Mouse (Mus musculus) neural tube, embryonic 12.5 days (tissue): Measurements from ENCODE around the gene Map1a. TPM values are rescaled to one million over a fixed set of nuclear protein-coding genes. Genes with fewer than 3 reads are reported as not detected.

ENCODE experiments used
- ATAC-seq: fragments of 200-750 bp; cut with Nextera tagmentation; 2 replicates; pipeline ENCODE4 v1.8.0; 2017; ENCODE audit warnings: low read depth, mild to moderate bottlenecking, moderate TSS enrichment, moderate library complexity; ENCODE audit not compliant: low FRiP score
- H3K27ac ChIP-seq: fragments of 300-500 bp; sonication (generic); 2 replicates; pipeline ENCODE4 v1.5.1; 2016
- H3K27me3 ChIP-seq: fragments of 300-500 bp; sonication (generic); replicated peaks from 2 replicates; pipeline ENCODE4 v1.6.1; 2016; ENCODE audit warnings: mild to moderate bottlenecking
- H3K36me3 ChIP-seq: fragments of 300-500 bp; sonication (generic); 2 replicates; pipeline ENCODE4 v1.6.1; 2016; ENCODE audit warnings: mild to moderate bottlenecking
- H3K4me1 ChIP-seq: fragments of 300-500 bp; sonication (generic); 2 replicates; pipeline ENCODE4 v1.6.1; 2016
- H3K4me2 ChIP-seq: fragments of 300-500 bp; sonication (generic); replicated peaks from 2 replicates; pipeline ENCODE4 v1.6.1; 2016; ENCODE audit warnings: mild to moderate bottlenecking
- H3K4me3 ChIP-seq: fragments of 300-500 bp; sonication (generic); 2 replicates; pipeline ENCODE4 v1.5.1; 2016
- H3K9ac ChIP-seq: fragments of 300-500 bp; sonication (generic); 2 replicates; pipeline ENCODE4 v1.6.1; 2016; ENCODE audit warnings: mild to moderate bottlenecking
- H3K9me3 ChIP-seq: fragments of 300-500 bp; sonication (generic); 2 replicates; pipeline ENCODE4 v1.6.1; 2016; ENCODE audit warnings: mild to moderate bottlenecking
- WGBS: fragments of 180-500 bp; shearing (Covaris S2); methylation state at CpG from one replicate; pipeline ENCODE4 v1.1.7; 2016; 5-methylcytosine and 5-hydroxymethylcytosine counted together
- polyA plus RNA-seq: library from polyadenylated mRNA; unstranded; fragments of >200 nt; fragmentation: Nextera tagmentation; extraction: Ambion mirVana; gene quantifications from 2 replicates; pipeline ENCODE4 v1.2.1, GENCODE M21; 2016

The Map1a gene
- 10.3 and 12.6 TPM in 2 replicates for polyA plus RNA-seq

GRCm38 (mm10) chr2:121288901-121289729, at the start of gene Map1a:
Gene Map1a (plus strand): TSS chr2:121289600.
- Histone ChIP-seq H3K36me3 (no peaks in the 10 kb centered on the region), H3K27me3 (no peaks in the 10 kb centered on the region; the same call in 1 of the 2 replicates), H3K9me3 (no peaks in the 10 kb centered on the region), H3K4me3 (peak within 1 kb of the TSS; percentile 58), H3K4me1 (peaks cover 32% of the 10 kb centered on the region), H3K9ac (peak within 1 kb of the TSS; percentile 58), H3K27ac (0 out of 2 replicates have a peak within 1 kb of the TSS, but pooled peaks have one; percentile 12), H3K4me2 (peak within 1 kb of the TSS; percentile 86)
- peak; percentile 97 for ATAC-seq
- 1% methylated on average over 48 of the region's 48 CpGs for WGBS

- ATAC-seq = no peak
- no peak overlapping the region for H3K9ac ChIP-seq
- no peaks in the 10 kb centered on the region for H3K4me1 ChIP-seq
- WGBS = 89% methylated on average over 5 of the region's 5 CpGs
- no peak overlapping the region for H3K4me3 ChIP-seq
- H3K27me3 ChIP-seq = no peaks in the 10 kb centered on the region
- H3K4me2 ChIP-seq = no peak overlapping the region
- H3K27ac ChIP-seq = no peak overlapping the region
- H3K36me3 ChIP-seq = peaks cover 77% of the 10 kb centered on the region
- H3K9me3 ChIP-seq = no peaks in the 10 kb centered on the region
Observed at GRCm38 (mm10) chr2:121244099-121244498, 45.3 kb upstream of the Map1a start.

GRCm38 (mm10) chr2:121249758-121250157, 39.6 kb upstream of the Map1a start:
- no peaks in the 10 kb centered on the region for H3K9me3 ChIP-seq
- peaks cover 92% of the 10 kb centered on the region for H3K36me3 ChIP-seq
- WGBS = 88% methylated on average over 2 of the region's 2 CpGs
- H3K4me2 ChIP-seq = no peak overlapping the region
- H3K4me1 ChIP-seq = no peaks in the 10 kb centered on the region
- H3K4me3 ChIP-seq = no peak overlapping the region
- H3K27me3 ChIP-seq = no peaks in the 10 kb centered on the region
- H3K27ac ChIP-seq = no peak overlapping the region
- no peak for ATAC-seq
- H3K9ac ChIP-seq = no peak overlapping the region

GRCm38 (mm10) chr2:121268446-121268845, 21.0 kb upstream of the Map1a start:
- Histone ChIP-seq H3K4me1 (peaks cover 30% of the 10 kb centered on the region), H3K9me3 (no peaks in the 10 kb centered on the region), H3K9ac (no peak overlapping the region), H3K27ac (no peak overlapping the region), H3K4me2 (peak overlapping the region; percentile 64), H3K27me3 (no peaks in the 10 kb centered on the region), H3K36me3 (peaks cover 30% of the 10 kb centered on the region), H3K4me3 (no peak overlapping the region)
- WGBS = 69% methylated on average over 8 of the region's 8 CpGs
- no peak for ATAC-seq

GRCm38 (mm10) chr2:121270521-121271235, 18.7 kb upstream of the Map1a start:
- peaks cover 30% of the 10 kb centered on the region for H3K4me1 ChIP-seq
- H3K4me3 ChIP-seq = peak overlapping the region; percentile 94
- peak; percentile 85 for ATAC-seq

GRCm38 (mm10) chr2:121271236-121271927, 18.0 kb upstream of the Map1a start, which contains the start of gene Trp53bp1:
Gene Trp53bp1 (minus strand): TSS chr2:121271407.
- ATAC-seq = peak; percentile 98

More at GRCm38 (mm10) chr2:121270521-121271235, 18.7 kb upstream of the Map1a start:
- WGBS = 1% methylated on average over 35 of the region's 35 CpGs
- H3K27ac ChIP-seq = peak overlapping the region; percentile 97
- H3K4me2 ChIP-seq = peak overlapping the region; percentile 64
- no peaks in the 10 kb centered on the region for H3K27me3 ChIP-seq
- peaks cover 20% of the 10 kb centered on the region for H3K36me3 ChIP-seq
- peak overlapping the region; percentile 84 for H3K9ac ChIP-seq
- H3K9me3 ChIP-seq = no peaks in the 10 kb centered on the region

GRCm38 (mm10) chr2:121271928-121272516, 17.4 kb upstream of the Map1a start:
- peak overlapping the region; percentile 51 for H3K27ac ChIP-seq
- H3K27me3 ChIP-seq = no peaks in the 10 kb centered on the region
- ATAC-seq = peak; percentile 27
- H3K9me3 ChIP-seq = no peaks in the 10 kb centered on the region
- H3K4me3 ChIP-seq = peak overlapping the region; percentile 94
- peaks cover 30% of the 10 kb centered on the region for H3K4me1 ChIP-seq
- H3K36me3 ChIP-seq = peaks cover 20% of the 10 kb centered on the region
- WGBS = 15% methylated on average over 4 of the region's 4 CpGs
- peak overlapping the region; percentile 64 for H3K4me2 ChIP-seq
- H3K9ac ChIP-seq = peak overlapping the region; percentile 36; the same call in 1 of the 2 replicates

More at GRCm38 (mm10) chr2:121271236-121271927, 18.0 kb upstream of the Map1a start, which contains the start of gene Trp53bp1:
- peaks cover 30% of the 10 kb centered on the region for H3K4me1 ChIP-seq
- H3K9me3 ChIP-seq = no peaks in the 10 kb centered on the region
- under 1% methylated on average over 37 of the region's 37 CpGs for WGBS
- H3K9ac ChIP-seq = peak within 1 kb of the TSS; percentile 84
- peak within 1 kb of the TSS; percentile 97 for H3K27ac ChIP-seq
- H3K27me3 ChIP-seq = no peaks in the 10 kb centered on the region
- H3K36me3 ChIP-seq = peaks cover 20% of the 10 kb centered on the region
- peak within 1 kb of the TSS; percentile 94 for H3K4me3 ChIP-seq
- peak within 1 kb of the TSS; percentile 64 for H3K4me2 ChIP-seq

GRCm38 (mm10) chr2:121287850-121288249, 1.6 kb upstream of the Map1a start:
- Histone ChIP-seq H3K27me3 (no peaks in the 10 kb centered on the region; the same call in 1 of the 2 replicates), H3K4me2 (peak overlapping the region; percentile 12; the same call in 1 of the 2 replicates)

GRCm38 (mm10) chr2:121289730-121290540, 535 bp downstream of the Map1a start:
- H3K4me3 ChIP-seq = peak overlapping the region; percentile 58
- H3K4me1 ChIP-seq = peaks cover 40% of the 10 kb centered on the region
- ATAC-seq = peak; percentile 45; the same call in 1 of the 2 replicates
- WGBS = 3% methylated on average over 36 of the region's 36 CpGs
- no peaks in the 10 kb centered on the region; the same call in 1 of the 2 replicates for H3K27me3 ChIP-seq
- H3K9me3 ChIP-seq = no peaks in the 10 kb centered on the region
- H3K27ac ChIP-seq = no peak overlapping the region
- peak overlapping the region; percentile 86 for H3K4me2 ChIP-seq
- peak overlapping the region; percentile 58; the same call in 1 of the 2 replicates for H3K9ac ChIP-seq
- H3K36me3 ChIP-seq = no peaks in the 10 kb centered on the region

More at GRCm38 (mm10) chr2:121287850-121288249, 1.6 kb upstream of the Map1a start:
- H3K36me3 ChIP-seq = no peaks in the 10 kb centered on the region
- no peaks in the 10 kb centered on the region for H3K9me3 ChIP-seq
- no peak for ATAC-seq
- peaks cover 27% of the 10 kb centered on the region for H3K4me1 ChIP-seq
- no peak overlapping the region for H3K9ac ChIP-seq
- H3K27ac ChIP-seq = no peak overlapping the region
- no peak overlapping the region for H3K4me3 ChIP-seq
- 51% methylated on average over 2 of the region's 2 CpGs for WGBS

- ATAC-seq = no peak
- no peak overlapping the region for H3K9ac ChIP-seq
- H3K36me3 ChIP-seq = no peaks in the 10 kb centered on the region
- H3K27ac ChIP-seq = no peak overlapping the region
- no peak overlapping the region for H3K4me3 ChIP-seq
- H3K4me2 ChIP-seq = no peak overlapping the region
- no peaks in the 10 kb centered on the region for H3K9me3 ChIP-seq
- H3K27me3 ChIP-seq = no peaks in the 10 kb centered on the region; the same call in 1 of the 2 replicates
- WGBS = 73% methylated on average over 5 of the region's 5 CpGs
- peaks cover 61% of the 10 kb centered on the region for H3K4me1 ChIP-seq
Observed at GRCm38 (mm10) chr2:121292316-121293013, 3.1 kb downstream of the Map1a start.
